ENCODE assay signal across 8 mouse cellular contexts in genomic region chr8:54724668-54725035, GRCm38 (mm10).
DNase-seq lines count a peak whose midpoint lies in the region; ATAC-seq lines count a peak whose summit lies in the region.

No protein-coding gene starts in this region.

- 0 out of 2 replicates have a peak, but pooled peaks cover 4% of the 10 kb centered on the region for H3K4me1 ChIP-seq in kidney, embryonic 16.5 days (ENCODE audit: insufficient read depth, low read length)
- H3K4me1 ChIP-seq in embryonic facial prominence, embryonic 14.5 days (ENCODE audit: control insufficient read depth, insufficient read depth, low read length), result peaks cover 5% of the 10 kb centered on the region
- H3K4me1 ChIP-seq in hindbrain, embryonic 15.5 days (replicated peaks), result peaks cover 6% of the 10 kb centered on the region
- peaks cover 5% of the 10 kb centered on the region for H3K4me1 ChIP-seq in midbrain, embryonic 16.5 days (ENCODE audit: control insufficient read depth, insufficient read depth, low read length)

- H3K9ac ChIP-seq in kidney, embryonic 16.5 days (replicated peaks; ENCODE audit: low read length), result no peak overlapping the region
- no peak overlapping the region for H3K9ac ChIP-seq in embryonic facial prominence, embryonic 14.5 days (ENCODE audit: low read depth, low read length)
- H3K9ac ChIP-seq in hindbrain, embryonic 15.5 days, result peak overlapping the region; percentile 7; the same call in 1 of the 2 replicates
- peak overlapping the region; percentile 74; the same call in 1 of the 2 replicates for H3K9ac ChIP-seq in midbrain, embryonic 16.5 days (ENCODE audit: low read depth, low read length)

- H3K36me3 ChIP-seq in kidney, embryonic 16.5 days (ENCODE audit: insufficient read depth, low read length), result no peaks in the 10 kb centered on the region
- no peaks in the 10 kb centered on the region for H3K36me3 ChIP-seq in embryonic facial prominence, embryonic 14.5 days (ENCODE audit: control insufficient read depth, insufficient read depth, low read length)
- H3K36me3 ChIP-seq in hindbrain, embryonic 15.5 days, result no peaks in the 10 kb centered on the region
- H3K36me3 ChIP-seq in midbrain, embryonic 16.5 days (ENCODE audit: control insufficient read depth, insufficient read depth, low read length), result no peaks in the 10 kb centered on the region

- WGBS in kidney, embryonic 16.5 days, result 15% methylated on average over 8 of the region's 8 CpGs
- WGBS in embryonic facial prominence, embryonic 14.5 days, result 12% methylated on average over 8 of the region's 8 CpGs
- 12% methylated on average over 8 of the region's 8 CpGs for WGBS in hindbrain, embryonic 15.5 days
- 14% methylated on average over 8 of the region's 8 CpGs for WGBS in midbrain, embryonic 16.5 days

- peak overlapping the region; percentile 45 for H3K4me3 ChIP-seq in kidney, embryonic 16.5 days (ENCODE audit: low read length)
- peak overlapping the region; percentile 42 for H3K4me3 ChIP-seq in embryonic facial prominence, embryonic 14.5 days (ENCODE audit: low read depth, low read length)
- H3K4me3 ChIP-seq in hindbrain, embryonic 15.5 days, result peak overlapping the region; percentile 59
- peak overlapping the region; percentile 69 for H3K4me3 ChIP-seq in midbrain, embryonic 16.5 days (ENCODE audit: low read depth, low read length)

- H3K27me3 ChIP-seq in kidney, embryonic 16.5 days (ENCODE audit: insufficient read depth, low read length), result no peaks in the 10 kb centered on the region
- H3K27me3 ChIP-seq in embryonic facial prominence, embryonic 14.5 days (replicated peaks; ENCODE audit: control insufficient read depth, insufficient read depth, low read length), result no peaks in the 10 kb centered on the region
- H3K27me3 ChIP-seq in hindbrain, embryonic 15.5 days, result no peaks in the 10 kb centered on the region
- no peaks in the 10 kb centered on the region for H3K27me3 ChIP-seq in midbrain, embryonic 16.5 days (ENCODE audit: control insufficient read depth, insufficient read depth, low read depth, low read length)

- no peaks in the 10 kb centered on the region for H3K9me3 ChIP-seq in kidney, embryonic 16.5 days (ENCODE audit: low read length)
- H3K9me3 ChIP-seq in embryonic facial prominence, embryonic 14.5 days (ENCODE audit: control insufficient read depth, low read length), result no peaks in the 10 kb centered on the region
- no peaks in the 10 kb centered on the region for H3K9me3 ChIP-seq in hindbrain, embryonic 15.5 days
- no peaks in the 10 kb centered on the region for H3K9me3 ChIP-seq in midbrain, embryonic 16.5 days (replicated peaks; ENCODE audit: control insufficient read depth, low read length, poor library complexity, severe bottlenecking)

- 0 out of 2 replicates have a peak, but pooled peaks have one; percentile 24 for ATAC-seq in kidney, embryonic 16.5 days (ENCODE audit: low FRiP score, low TSS enrichment)
- ATAC-seq in embryonic facial prominence, embryonic 14.5 days (ENCODE audit: low read depth), result peak; percentile 20
- peak; percentile 66 for ATAC-seq in hindbrain, embryonic 15.5 days (ENCODE audit: low FRiP score, low read depth)
- ATAC-seq in midbrain, embryonic 16.5 days, result peak; percentile 71

- no peak overlapping the region for H3K27ac ChIP-seq in kidney, embryonic 16.5 days (ENCODE audit: low read length)
- H3K27ac ChIP-seq in embryonic facial prominence, embryonic 14.5 days (replicated peaks; ENCODE audit: low read depth, low read length), result no peak overlapping the region
- H3K27ac ChIP-seq in hindbrain, embryonic 15.5 days (replicated peaks), result peak overlapping the region; percentile 71
- H3K27ac ChIP-seq in midbrain, embryonic 16.5 days (ENCODE audit: low read length), result peak overlapping the region; percentile 72

- peak overlapping the region; percentile 75 for H3K4me2 ChIP-seq in kidney, embryonic 16.5 days (replicated peaks; ENCODE audit: low read depth, low read length)
- peak overlapping the region; percentile 68 for H3K4me2 ChIP-seq in embryonic facial prominence, embryonic 14.5 days (ENCODE audit: low read depth, low read length)
- peak overlapping the region; percentile 67 for H3K4me2 ChIP-seq in hindbrain, embryonic 15.5 days
- H3K4me2 ChIP-seq in midbrain, embryonic 16.5 days (ENCODE audit: low read length), result peak overlapping the region; percentile 59

- DNase-seq in kidney, adult 18-20 months, result no peak
- peak; percentile 6 for DNase-seq in embryonic facial prominence, embryonic 14.5 days (ENCODE audit: low spot score)
- no peak for DNase-seq in spleen, postnatal 10 days (ENCODE audit: low spot score in 2 of 2)
- DNase-seq in natural killer cell, adult 2 months (ENCODE audit: low spot score in 2 of 2), result no peak
- no peak for DNase-seq in left cerebral cortex, adult 18-20 months (ENCODE audit: low spot score in 2 of 2)

Comparison
In these comparisons a context has a peak if more than half of its experiments do, and no peak if none do; other contexts are left out.
1. ATAC-seq: peak in every context shown above with its lines; median percentile 71 in midbrain, embryonic 16.5 days; 66 in hindbrain, embryonic 15.5 days; 24 in kidney, embryonic 16.5 days; 20 in embryonic facial prominence, embryonic 14.5 days.
2. H3K27ac ChIP-seq: peak in hindbrain, embryonic 15.5 days (single experiment) and midbrain, embryonic 16.5 days (single experiment); none in kidney, embryonic 16.5 days (single experiment) and embryonic facial prominence, embryonic 14.5 days (single experiment).
3. H3K9ac ChIP-seq: peak in hindbrain, embryonic 15.5 days (single experiment) and midbrain, embryonic 16.5 days (single experiment); none in kidney, embryonic 16.5 days (single experiment) and embryonic facial prominence, embryonic 14.5 days (single experiment).
4. Peak in every context shown above with its lines, with median percentiles within 50 percentile points of each other: H3K4me2 ChIP-seq and H3K4me3 ChIP-seq.